Mouse (Mus musculus) thymus, postnatal 36 days (tissue): Measurements from ENCODE around the gene Plgrkt.

Experiments used
- DNase-seq, 2 experiments: peaks; one replicate each; pipeline ENCODE4 v3.0.0; 2022; ENCODE audit warnings: mixed read lengths in 2 of 2

Plgrkt gene

GRCm38 (mm10) chr19:29379839-29380603, 12.8 kb upstream of the Plgrkt start:
- no peak for DNase-seq

GRCm38 (mm10) chr19:29376382-29376781, 9.2 kb upstream of the Plgrkt start:
- DNase-seq: no peak

GRCm38 (mm10) chr19:29374947-29375346, 7.8 kb upstream of the Plgrkt start:
- DNase-seq: no peak

GRCm38 (mm10) chr19:29373438-29373837, 6.2 kb upstream of the Plgrkt start:
- DNase-seq: no peak

GRCm38 (mm10) chr19:29372621-29373020, 5.4 kb upstream of the Plgrkt start:
- no peak for DNase-seq

GRCm38 (mm10) chr19:29372138-29372537, 4.9 kb upstream of the Plgrkt start:
- no peak for DNase-seq

GRCm38 (mm10) chr19:29371284-29372081, 4.3 kb upstream of the Plgrkt start:
- DNase-seq: peak in 1 of 2 experiments; percentile 39

DNA sequence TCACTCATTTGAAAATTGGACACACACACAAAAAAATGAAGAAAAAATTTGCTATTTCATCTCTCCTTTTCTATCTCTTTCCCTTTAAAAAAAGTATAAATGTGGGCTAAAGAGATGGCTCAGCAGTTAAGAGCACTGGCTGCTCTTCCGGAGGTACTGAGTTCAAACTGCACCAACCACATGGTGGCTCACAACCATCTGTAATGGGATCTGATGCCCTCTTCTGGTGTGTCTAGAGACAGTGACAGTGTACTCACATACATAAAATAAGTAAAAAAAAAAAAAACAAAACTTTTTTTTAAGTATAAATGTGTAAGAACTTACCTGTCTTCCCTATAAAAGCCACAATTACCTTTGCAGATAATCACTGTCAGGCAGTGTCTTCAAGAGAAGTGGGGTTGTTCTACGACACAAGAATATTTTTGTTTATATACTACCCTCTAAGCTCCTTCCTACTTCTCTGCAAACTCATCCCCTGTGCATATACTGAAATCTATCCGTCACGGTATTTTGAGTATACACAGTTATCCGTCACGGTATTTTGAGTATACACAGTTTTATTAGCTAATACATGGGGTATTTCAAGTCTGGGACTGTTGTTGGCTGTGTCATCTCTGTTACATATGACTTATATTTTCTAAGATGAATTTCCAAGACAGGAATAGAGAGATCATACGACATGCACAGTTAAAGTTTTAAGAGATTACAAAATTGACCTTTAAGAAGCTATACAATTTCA, 3.5 kb upstream of the Plgrkt start:
- DNase-seq: no peak

GRCm38 (mm10) chr19:29370112-29370511, 2.9 kb upstream of the Plgrkt start:
- DNase-seq: no peak

DNA sequence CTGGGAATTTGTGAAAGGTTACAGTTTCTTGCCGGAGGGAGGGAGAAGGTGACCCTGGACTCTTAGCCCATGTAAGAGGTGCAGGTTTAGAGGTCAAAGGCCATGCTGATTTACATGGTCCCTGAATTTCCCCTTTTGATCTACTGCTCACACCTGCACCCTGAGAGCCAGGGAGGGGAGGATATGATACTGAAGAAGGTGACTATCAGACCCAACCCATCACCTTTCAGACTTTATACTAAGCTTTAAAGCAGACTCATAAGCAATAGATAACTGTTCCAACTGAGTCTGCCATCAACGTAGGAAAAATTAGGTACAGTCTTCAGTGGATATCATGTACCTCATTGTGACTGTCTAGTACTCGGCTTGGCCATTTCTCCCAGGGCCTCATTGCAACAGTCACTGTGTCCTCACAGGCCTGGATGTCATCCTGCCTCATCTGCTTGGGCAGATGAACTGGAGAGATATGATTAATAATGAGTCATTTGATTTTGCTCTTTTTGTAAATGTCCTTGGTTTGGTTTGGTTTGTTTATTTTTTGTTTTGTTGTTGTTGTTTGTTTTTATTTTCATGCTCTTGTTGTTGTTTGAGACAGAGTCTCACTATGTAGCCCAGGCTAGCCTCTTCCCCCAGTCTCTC, 1.6 kb upstream of the Plgrkt start:
- no peak for DNase-seq

DNA sequence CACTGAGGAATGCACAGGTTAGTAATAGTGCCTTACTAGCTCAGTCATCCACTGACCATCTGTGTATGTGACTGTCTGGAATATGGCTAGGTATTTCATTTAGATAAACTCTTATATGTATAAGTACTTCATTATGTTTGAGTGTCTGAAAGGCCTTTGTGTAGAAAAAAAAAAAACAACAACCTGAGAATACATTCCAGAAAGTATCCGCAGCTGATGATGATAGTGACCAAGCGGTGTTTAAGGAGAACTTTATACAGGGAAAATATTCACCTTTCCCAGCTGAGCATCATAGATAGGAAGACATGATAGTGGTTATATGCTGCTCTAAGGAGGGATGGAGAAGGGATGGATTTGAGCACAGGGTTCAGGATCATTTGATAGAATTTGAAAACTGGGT, 851 bp upstream of the Plgrkt start:
- DNase-seq: no peak

DNA sequence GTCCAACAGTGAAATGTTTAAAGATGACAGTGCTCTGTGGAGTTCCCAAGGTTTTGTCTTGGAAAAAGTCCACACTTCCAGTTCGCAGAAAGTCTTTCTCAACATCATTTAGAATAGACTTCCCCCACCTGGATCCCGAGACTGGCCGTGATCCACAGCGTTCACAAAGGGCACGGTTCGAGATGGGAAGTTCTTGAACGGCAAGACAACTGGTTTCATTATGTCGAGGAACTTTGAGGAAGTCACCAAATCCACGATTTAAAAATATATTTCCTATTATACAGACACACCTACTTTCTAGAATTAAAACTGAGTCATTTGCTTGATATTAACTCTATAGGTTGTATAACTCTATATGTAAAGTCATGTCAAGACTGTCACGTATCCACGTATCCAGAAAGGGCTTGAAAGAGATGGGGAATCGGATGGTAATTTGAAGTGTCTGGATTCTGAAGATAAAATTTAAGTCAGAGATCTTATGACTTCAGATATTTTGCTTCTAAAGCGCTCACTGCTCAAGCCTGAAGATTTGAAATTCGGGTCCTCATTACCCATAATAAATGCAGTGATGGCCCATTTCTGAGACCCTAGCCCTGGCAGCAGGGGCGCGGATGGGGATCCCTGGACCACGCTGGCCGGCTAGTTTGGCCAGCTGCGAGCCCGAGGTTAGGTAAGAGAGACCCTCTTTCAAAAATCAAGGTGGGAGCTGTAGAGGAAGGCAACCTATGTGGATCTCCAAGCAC, 793 bp downstream of the Plgrkt start:
- no peak for DNase-seq

DNA sequence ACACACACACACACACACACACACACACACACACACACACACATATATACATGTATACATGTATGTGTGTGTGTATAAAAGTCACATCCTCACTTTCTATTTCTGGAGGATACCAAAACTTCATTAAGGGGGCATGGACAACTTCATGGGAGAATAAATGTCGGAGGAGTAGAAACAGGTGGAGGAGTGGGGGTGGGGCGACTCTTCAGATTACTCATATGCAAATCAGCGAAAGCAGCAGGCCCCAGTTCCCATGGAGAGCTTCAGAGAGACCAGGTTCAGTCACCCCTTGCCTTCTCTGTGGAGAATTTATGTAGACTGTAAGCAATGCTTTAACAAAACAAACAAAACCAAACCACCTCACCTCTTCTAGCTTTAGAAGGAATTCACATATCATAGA, 2.1 kb downstream of the Plgrkt start:
- DNase-seq: no peak

- no peak for DNase-seq
These were observed 3.1 kb downstream of the Plgrkt start for GRCm38 (mm10) chr19:29364076-29364475.

GRCm38 (mm10) chr19:29363557-29363956, 3.6 kb downstream of the Plgrkt start:
- DNase-seq: no peak

GRCm38 (mm10) chr19:29362173-29362930, 4.8 kb downstream of the Plgrkt start:
- DNase-seq: no peak

- peak; percentile 84 to 91 for DNase-seq
These were observed 5.6 kb downstream of the Plgrkt start for GRCm38 (mm10) chr19:29361468-29362130.

DNA sequence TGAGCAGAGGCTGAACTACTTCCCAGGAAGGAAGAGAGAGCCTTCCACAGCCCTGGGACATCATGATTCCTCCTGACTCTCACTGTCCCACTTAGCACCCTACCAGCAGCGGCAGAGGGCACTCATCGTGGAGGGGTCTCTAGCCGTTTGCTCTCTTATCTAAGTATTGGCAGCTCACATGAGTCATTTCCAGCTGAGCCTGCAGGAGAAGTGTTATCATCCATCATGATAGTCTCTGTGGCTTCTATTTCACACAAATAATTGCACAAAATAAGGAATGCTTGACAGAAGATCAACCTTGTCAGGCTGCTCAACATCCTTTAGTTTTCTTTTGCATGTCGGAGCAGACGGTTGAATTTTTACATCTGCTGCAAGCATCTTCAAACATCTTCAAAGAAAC, 6.9 kb downstream of the Plgrkt start:
- no peak for DNase-seq

DNA sequence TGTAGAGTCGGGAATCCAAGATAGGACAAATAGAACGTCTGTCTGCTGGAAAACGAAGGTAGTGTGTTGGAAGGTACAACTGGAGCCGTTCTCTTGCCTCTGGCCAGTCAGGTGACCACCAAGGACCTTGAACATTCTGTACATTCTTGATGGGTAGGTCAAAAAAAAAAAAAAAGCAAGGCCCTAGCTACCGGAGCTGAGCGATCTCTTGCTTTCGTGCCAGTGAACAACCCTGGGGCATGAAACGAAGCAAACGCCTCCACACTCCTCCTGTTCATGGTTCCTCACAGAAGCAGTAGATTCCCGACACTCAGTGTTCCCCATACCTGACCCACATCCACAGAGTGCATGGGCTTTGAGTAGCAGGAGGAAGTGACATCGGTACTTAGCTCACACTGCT, 10.9 kb downstream of the Plgrkt start:
- DNase-seq: no peak
